Mouse (Mus musculus) thymus, adult 2 months (tissue): ENCODE data around the gene Rnd3. TPM values are rescaled to one million over a fixed set of nuclear protein-coding genes. Genes with fewer than 3 reads are reported as not detected.

Source experiments
- DNase-seq: peaks from one replicate; pipeline ENCODE4 v3.0.0; 2021
- H3K27ac ChIP-seq: fragments of 200-500 bp; 2 replicates; pipeline ENCODE4 v1.5.1; 2012; ENCODE audit warnings: low read length, control low read depth; ENCODE audit not compliant: control insufficient read depth, insufficient read depth
- H3K27me3 ChIP-seq: fragments of 200-500 bp; 2 replicates; pipeline ENCODE4 v1.6.1; 2012; ENCODE audit warnings: mild to moderate bottlenecking, low read length, moderate library complexity, mixed read lengths; ENCODE audit not compliant: control insufficient read depth, insufficient read depth
- H3K36me3 ChIP-seq: fragments of 200-500 bp; 2 replicates; pipeline ENCODE4 v1.6.1; 2012; ENCODE audit warnings: mild to moderate bottlenecking, low read length, moderate library complexity; ENCODE audit not compliant: control insufficient read depth, insufficient read depth
- H3K4me1 ChIP-seq: fragments of 200-500 bp; replicated peaks from 2 replicates; pipeline ENCODE4 v1.6.1; 2012; ENCODE audit warnings: low read length; ENCODE audit not compliant: control insufficient read depth, insufficient read depth
- H3K4me3 ChIP-seq: fragments of 200-500 bp; 2 replicates; pipeline ENCODE4 v1.5.1; 2012; ENCODE audit warnings: mild to moderate bottlenecking, low read length, control low read depth, moderate library complexity; ENCODE audit not compliant: control insufficient read depth, insufficient read depth
- CTCF ChIP-seq: fragments of 200-500 bp; IDR thresholded peaks from 2 replicates; pipeline ENCODE4 v1.5.1; 2012; ENCODE audit warnings: mild to moderate bottlenecking, control low read depth, low read length, moderate library complexity, borderline replicate concordance; ENCODE audit not compliant: control insufficient read depth, poor library complexity, insufficient read depth; ENCODE audit errors: extremely low read depth
- POLR2A ChIP-seq: fragments of 200-500 bp; IDR thresholded peaks from 2 replicates; pipeline ENCODE4 v1.6.1; 2012; ENCODE audit warnings: mild to moderate bottlenecking, low read length, control low read depth, moderate library complexity; ENCODE audit not compliant: control insufficient read depth, poor library complexity, insufficient read depth; ENCODE audit errors: extremely low read depth
- WGBS: fragments of 180-500 bp; shearing (Covaris S2); methylation state at CpG from one replicate; pipeline ENCODE4 v1.1.7; 2018; 5-methylcytosine and 5-hydroxymethylcytosine counted together
- polyA plus RNA-seq: library from polyadenylated mRNA; depleted of rRNA; stranded (reverse); fragments of >200 nt; gene quantifications from 2 replicates; pipeline ENCODE4 v1.2.3, GENCODE M21; 2012; rRNA removed

The Rnd3 gene
- 0.83 and 1.0 TPM in 2 replicates for polyA plus RNA-seq

- peaks cover 12% of the 10 kb centered on the region; the same call in 1 of the 2 replicates for H3K27me3 ChIP-seq
- TF ChIP-seq CTCF (0 out of 2 replicates have a peak, but pooled peaks have one; percentile 56), POLR2A (0 out of 2 replicates have a peak, but pooled peaks have one; percentile 36)
- H3K27ac ChIP-seq: no peak within 1 kb of the TSS
- H3K4me3 ChIP-seq: peak within 1 kb of the TSS; percentile 52
- no peaks in the 10 kb centered on the region for H3K36me3 ChIP-seq
- DNase-seq: peak; percentile 74
- WGBS: 1% methylated on average over 25 of the region's 25 CpGs
- peaks cover 11% of the 10 kb centered on the region for H3K4me1 ChIP-seq
These were observed at the start of gene Rnd3 for GRCm38 (mm10) chr2:51148975-51149374. Gene Rnd3, minus strand, starts transcription at chr2:51149111.

GRCm38 (mm10) chr2:51192319-51192718 lies 43.4 kb upstream of the Rnd3 start:
- Histone ChIP-seq H3K4me1 (no peaks in the 10 kb centered on the region), H3K27me3 (no peaks in the 10 kb centered on the region), H3K36me3 (no peaks in the 10 kb centered on the region), H3K4me3 (no peak overlapping the region), H3K27ac (no peak overlapping the region)
- TF ChIP-seq POLR2A: no peak
- TF ChIP-seq CTCF: no peak
- 73% methylated on average over 2 of the region's 2 CpGs for WGBS
- peak; percentile 8 for DNase-seq

GRCm38 (mm10) chr2:51185762-51186161 lies 36.9 kb upstream of the Rnd3 start:
- Histone ChIP-seq H3K36me3 (no peaks in the 10 kb centered on the region), H3K27me3 (no peaks in the 10 kb centered on the region), H3K27ac (no peak overlapping the region), H3K4me1 (no peaks in the 10 kb centered on the region), H3K4me3 (no peak overlapping the region)
- no peak for TF ChIP-seq CTCF
- TF ChIP-seq POLR2A: no peak
- 94% methylated on average over 2 of the region's 2 CpGs for WGBS
- no peak for DNase-seq

GRCm38 (mm10) chr2:51182990-51183389 lies 34.1 kb upstream of the Rnd3 start:
- no peaks in the 10 kb centered on the region for H3K4me1 ChIP-seq
- no peak for TF ChIP-seq POLR2A
- no peak for TF ChIP-seq CTCF
- no peaks in the 10 kb centered on the region for H3K36me3 ChIP-seq
- no peak for DNase-seq
- H3K27me3 ChIP-seq: no peaks in the 10 kb centered on the region
- 94% methylated on average over 4 of the region's 4 CpGs for WGBS
- H3K27ac ChIP-seq: no peak overlapping the region
- no peak overlapping the region for H3K4me3 ChIP-seq

GRCm38 (mm10) chr2:51181376-51181775 lies 32.5 kb upstream of the Rnd3 start:
- Histone ChIP-seq H3K27ac (no peak overlapping the region), H3K36me3 (no peaks in the 10 kb centered on the region), H3K4me3 (no peak overlapping the region), H3K27me3 (no peaks in the 10 kb centered on the region), H3K4me1 (no peaks in the 10 kb centered on the region)
- no peak for DNase-seq
- no peak for TF ChIP-seq CTCF
- TF ChIP-seq POLR2A: no peak

GRCm38 (mm10) chr2:51179096-51179495 lies 30.2 kb upstream of the Rnd3 start:
- no peaks in the 10 kb centered on the region for H3K27me3 ChIP-seq
- H3K4me3 ChIP-seq: no peak overlapping the region
- no peak overlapping the region for H3K27ac ChIP-seq
- H3K36me3 ChIP-seq: no peaks in the 10 kb centered on the region
- TF ChIP-seq CTCF (no peak), POLR2A (no peak)
- 80% methylated on average over 3 of the region's 3 CpGs for WGBS
- no peak for DNase-seq
- no peaks in the 10 kb centered on the region for H3K4me1 ChIP-seq

- TF ChIP-seq POLR2A (no peak), CTCF (no peak)
- no peaks in the 10 kb centered on the region for H3K27me3 ChIP-seq
- WGBS: 82% methylated on average over 3 of the region's 3 CpGs
- H3K36me3 ChIP-seq: no peaks in the 10 kb centered on the region
- H3K27ac ChIP-seq: no peak overlapping the region
- no peak overlapping the region for H3K4me3 ChIP-seq
- DNase-seq: no peak
- H3K4me1 ChIP-seq: no peaks in the 10 kb centered on the region
These were observed 28.7 kb upstream of the Rnd3 start for GRCm38 (mm10) chr2:51177615-51178014.
